Mouse (Mus musculus) erythroid progenitor cell, adult 5-6 weeks (primary cell): ENCODE results near the gene Szrd1. TPM values are rescaled to one million over a fixed set of nuclear protein-coding genes. Genes with fewer than 3 reads are reported as not detected.
"Not testable (repeated sequence)": the region's sequence is repeated elsewhere in the genome, so short reads cannot be mapped to it uniquely, and the experiment has no call there.

Experiments used
- ATAC-seq: replicated peaks from 2 replicates; pipeline ENCODE4 v1.8.0; 2016; ENCODE audit warnings: moderate number of reproducible peaks, mild to moderate bottlenecking, moderate TSS enrichment, inconsistent platforms; ENCODE audit not compliant: poor library complexity, low FRiP score, severe bottlenecking
- total RNA-seq, 2 experiments: library from RNA; stranded (forward) in 1 of 2; stranded (reverse) in 1 of 2; fragments of 150-400 nt in 1 of 2; fragments of 186-747, 209-891 nt in 1 of 2; gene quantifications; 2 replicates each; pipeline versions ENCODE4 v1.2.3 to v1.2.4; 2015 to 2017; ENCODE audit warnings: low replicate concordance in 2 of 2

Gene Szrd1
- total RNA-seq, 2 experiments from 2014 or later = 19.3 to 20.2 TPM

DNA sequence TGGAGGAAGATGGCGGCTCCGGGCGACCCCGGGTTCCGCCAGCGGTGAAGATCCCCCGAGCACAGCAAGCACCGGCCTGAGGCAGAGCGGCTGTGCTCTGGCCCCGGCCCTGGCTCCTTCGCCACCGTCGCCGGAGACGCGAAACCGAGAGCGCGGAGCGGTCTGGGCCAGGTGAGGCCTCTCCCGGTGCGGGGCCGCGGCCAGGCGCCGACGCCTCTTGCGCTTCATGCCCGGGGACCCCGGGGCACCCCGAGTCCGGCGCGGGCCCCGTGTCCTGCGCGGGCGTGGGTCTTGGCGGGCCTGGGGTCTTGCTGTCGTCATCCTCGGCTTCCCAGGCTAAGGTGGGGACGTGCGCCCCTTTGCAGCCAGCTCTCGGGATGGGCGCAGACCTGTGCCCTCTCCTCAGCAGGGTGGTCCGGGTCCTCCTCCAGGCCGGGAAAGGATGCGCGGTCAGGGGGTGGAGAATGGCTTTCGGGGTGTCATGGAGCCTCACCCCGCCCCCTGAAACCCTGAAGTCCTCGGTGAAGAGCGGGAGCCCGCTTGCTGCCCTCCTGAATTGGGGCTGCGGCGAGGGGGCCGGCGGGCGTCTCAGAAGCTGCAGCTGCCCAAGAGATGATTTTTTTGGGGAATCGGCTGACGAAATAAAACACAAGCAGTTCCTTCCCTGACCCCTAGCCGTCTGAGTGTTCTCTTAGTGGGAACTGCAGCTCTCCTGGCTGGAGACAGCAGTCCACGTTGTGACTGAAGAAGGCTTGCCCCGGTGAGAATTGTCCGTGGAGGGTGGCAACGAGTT lies 8.6 kb upstream of the Szrd1 start:
- ATAC-seq = peak; percentile 74

DNA sequence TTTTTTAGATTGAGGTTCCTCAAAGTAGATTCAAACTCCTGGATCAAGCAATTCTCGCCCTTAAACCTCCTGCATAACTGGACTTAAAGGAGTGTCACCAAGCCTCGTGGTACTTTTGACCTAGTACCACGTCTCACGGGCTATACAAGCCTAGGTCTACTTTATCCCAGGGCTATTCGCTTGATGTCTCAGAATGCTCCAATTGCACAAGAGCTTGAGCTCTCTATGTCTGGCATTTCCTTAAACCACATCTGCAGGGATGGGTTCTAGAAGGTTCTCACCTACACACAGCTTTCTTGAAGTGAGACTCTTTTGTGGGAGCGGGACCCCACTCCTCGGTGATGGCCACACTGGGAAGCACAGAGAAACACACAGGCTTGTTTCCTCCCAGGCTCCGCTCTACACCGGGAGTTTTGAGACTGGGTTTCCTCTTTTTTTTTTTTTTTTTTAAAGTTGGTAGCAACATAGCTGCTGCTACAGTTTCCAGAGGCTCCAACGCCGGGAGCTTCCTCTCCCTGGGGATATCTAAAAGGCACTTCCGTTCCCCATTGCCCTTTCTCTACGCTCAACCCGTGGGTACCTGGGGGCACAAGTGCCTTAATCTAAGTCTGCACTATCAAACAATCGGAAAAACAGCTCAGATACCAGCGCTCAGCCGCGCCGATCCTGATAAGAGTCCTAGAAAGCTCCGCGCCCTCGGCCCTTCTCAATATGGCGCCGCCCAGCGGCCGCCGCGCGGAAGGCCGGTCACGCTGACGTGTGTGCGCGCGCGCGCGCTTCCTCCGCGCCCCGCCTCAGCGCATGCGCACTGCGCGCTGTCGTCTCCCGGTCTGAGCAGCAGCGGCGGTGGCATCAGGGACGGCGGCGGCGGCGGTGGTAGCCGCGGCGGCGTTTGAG lies 7.8 kb upstream of the Szrd1 start, which contains the start of gene Fbxo42:
Fbxo42 (plus strand) TSS at position 802 of the 897 bp plus-strand sequence.
- peak; percentile 85 for ATAC-seq

DNA sequence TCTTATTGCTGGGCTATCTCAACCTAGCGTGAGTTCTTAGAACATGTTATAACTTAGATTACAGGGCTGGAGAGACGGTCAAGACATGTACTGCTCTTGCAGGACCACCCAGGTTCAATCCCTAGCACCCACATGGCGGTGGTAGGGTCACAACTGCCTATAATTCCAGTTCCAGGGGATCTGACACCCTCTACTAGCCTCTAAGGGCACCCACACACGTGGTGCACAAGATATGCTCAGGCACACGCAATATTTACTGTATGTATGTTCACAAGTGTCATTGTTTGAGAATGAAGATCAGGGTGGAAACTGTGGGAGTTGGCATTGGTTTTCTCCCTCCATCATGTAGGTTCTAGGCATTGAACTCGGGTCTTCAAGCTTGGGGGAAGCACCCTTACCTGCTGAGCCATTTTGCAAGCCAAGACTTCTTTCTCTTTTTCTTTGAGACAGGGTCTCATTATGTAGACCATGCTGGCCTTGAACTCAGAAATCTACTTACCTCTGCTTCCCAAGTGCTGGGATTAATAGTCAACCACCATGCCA lies 7.0 kb upstream of the Szrd1 start:
- no peak for ATAC-seq

DNA sequence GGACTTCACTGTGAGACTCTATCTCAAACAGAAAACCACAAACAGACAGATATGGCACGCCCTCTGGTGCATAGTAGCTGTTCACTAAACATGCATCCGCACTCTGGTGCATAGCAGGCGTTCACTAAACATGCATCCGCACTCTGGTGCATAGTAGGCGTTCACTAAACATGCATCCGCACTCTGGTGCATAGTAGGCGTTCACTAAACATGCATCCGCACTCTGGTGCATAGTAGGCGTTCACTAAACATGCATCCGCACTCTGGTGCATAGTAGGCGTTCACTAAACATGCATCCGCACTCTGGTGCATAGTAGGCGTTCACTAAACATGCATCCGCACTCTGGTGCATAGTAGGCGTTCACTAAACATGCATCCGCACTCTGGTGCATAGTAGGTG lies 5.5 kb upstream of the Szrd1 start:
- not testable (repeated sequence) for ATAC-seq

DNA sequence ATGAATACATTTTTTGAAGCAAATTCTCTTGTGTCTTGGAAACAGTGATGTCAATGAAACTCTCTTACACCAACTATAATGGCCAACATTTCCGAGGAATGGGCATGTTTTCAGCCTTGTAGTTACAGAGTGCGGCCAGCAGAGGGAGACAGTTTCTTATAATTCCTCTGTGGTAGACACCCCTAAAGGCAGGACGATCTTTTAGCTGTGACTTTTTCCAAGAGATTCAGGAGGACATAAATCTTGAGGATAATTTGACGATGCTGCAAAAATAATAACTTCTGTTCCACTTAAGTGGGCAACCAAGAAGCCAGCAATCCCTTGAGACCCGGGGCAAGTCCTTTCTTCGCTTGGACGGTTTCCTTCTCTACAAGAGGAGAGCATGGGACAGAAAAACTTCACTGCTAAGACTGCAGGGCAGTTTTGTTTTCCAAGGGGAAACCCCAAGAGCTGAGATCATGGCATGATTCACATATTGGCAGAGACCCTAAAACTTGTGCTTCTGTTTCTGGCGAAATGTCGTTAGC lies 2.8 kb upstream of the Szrd1 start:
- ATAC-seq = 0 out of 2 replicates have a peak, but pooled peaks have one; percentile 26

DNA sequence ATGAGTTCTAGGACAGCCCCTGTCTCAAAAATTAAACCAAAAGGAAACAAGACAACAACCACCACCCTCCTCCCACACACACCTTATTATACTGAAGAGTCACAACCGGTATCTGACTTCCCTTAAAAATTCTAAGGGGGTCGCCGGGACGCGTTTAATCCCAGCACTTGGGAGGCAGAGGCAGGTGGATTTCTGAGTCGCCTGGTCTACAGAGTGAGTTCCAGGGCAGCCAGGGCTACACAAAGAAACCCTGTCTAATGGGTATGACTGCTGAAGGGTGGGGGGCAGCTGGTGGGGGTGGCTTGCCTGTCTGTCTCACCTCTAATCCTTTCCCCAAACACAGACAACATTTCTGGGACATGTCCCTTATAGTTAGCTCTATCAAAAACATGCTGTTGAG lies 1.4 kb upstream of the Szrd1 start:
- no peak for ATAC-seq

DNA sequence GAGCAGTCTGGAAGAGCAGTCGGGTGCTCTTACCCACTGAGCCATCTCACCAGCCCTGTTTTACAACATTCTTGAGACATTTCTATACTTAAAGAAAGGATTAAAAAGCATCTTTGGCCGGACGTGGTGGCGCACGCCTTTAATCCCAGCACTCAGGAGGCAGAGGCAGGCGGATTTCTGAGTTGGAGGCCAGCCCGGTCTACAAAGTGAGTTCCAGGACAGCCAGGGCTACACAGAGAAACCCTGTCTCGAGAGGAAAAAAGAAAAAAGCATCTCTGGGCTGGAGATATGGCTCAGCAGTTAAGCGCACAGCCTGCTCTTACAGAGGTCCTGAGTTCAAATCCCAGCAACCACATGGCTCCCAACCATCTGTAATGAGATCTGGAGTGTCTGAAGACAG lies 779 bp upstream of the Szrd1 start:
- not testable (repeated sequence) for ATAC-seq

DNA sequence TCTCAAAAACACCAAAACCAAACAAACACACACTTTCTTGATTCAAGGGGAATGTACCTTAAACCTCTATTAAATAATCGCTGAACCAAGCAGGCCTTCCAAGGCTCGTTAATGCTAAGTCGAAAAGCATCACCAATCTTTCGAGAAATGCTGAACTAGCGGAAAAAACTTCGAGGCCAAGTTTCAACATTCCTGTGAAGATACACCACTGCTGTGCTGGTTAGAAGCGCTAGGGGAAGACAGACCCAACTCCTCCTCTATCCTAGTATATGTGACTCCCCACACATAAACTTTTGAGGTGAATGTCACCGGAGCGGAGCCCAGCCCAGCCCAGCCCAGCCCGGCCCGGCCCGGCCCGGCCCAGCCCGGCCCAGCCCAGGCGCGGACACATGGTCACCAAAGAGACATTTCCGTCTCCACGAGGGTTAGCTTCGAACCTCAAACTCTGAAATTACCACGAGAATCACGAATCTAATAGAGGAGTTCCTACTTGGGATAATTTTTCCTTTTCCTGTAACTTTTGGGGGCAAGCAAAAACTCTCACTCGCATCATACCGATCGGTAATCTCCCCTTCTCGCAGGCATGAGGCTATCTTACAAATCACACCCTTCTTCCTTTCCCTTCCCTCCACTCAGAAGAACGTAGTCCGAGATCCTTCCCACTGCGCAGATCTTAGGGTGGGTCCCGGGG lies 1.0 kb downstream of the Szrd1 start:
- peak; percentile 26; the same call in 1 of the 2 replicates for ATAC-seq

DNA sequence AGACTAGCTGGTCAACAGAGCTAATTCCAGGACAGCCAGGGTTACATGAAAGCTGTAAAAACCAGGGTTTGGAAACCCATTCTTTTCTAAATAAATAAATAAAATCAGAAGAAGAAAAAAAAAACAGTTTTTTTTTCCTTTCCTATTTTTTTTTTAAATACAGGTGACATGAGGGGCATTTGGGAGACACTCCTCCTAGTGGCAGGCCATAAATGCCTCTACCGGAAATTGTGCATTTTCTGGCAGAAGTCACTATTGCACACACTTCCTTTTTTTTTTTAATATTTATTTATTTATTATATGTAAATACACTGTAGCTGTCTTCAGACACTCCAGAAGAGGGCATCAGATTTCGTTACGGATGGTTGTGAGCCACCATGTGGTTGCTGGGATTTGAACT lies 1.8 kb downstream of the Szrd1 start:
- not testable (repeated sequence) for ATAC-seq

DNA sequence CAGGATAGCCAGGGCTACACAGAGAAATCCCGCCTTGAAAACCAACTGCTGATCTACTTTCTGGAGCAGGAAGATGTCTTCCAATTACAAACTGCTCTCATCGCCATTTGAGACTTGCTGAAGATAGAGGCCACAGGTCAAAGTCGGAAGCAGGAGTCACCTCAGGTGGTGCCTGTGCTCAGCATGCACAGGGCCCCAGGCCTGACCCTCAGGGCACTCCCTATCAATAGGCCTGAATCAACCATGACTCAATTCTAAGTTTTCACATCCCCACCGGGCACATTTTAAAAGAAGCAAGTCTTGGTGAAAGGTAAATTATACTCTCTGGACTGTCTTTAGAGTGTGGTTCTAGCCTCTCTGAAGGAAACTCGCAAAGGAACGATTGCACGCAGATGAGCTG lies 3.4 kb downstream of the Szrd1 start:
- ATAC-seq = no peak

DNA sequence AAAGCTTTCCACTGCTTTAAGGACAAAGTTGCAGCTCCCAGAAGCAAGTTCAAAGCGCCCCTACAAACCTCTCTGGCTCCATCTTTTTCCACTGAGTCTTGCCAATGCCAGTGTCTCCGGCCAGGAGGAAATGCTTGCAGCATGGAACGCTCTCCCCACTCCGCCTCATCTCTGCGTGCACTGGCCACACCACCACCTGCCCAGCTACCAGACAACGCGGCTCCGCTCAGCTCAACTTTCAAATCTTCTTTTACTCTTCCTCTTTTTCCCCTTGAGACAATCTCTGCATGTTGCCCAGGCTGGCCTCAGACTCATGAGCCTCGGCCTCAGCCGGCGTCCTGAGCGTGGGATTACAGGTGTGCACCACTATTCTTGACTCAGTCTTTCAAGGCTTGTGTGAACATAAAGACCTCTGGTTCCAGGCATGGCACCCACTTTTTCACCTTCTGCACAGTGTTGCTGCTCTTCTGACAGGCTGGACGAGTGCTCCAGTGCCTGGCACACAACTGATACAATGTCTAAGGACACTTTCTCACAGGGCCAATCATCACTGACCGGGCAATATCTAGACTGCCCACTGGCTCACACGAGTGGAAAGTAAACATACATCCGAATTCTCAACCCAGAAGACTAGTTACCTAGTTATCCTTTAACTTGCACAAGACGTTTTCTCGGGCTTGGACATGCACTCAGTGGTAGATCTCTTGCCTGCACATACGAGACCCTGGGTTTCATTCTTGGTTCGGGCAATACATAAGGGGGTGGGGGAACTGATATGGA lies 4.6 kb downstream of the Szrd1 start:
- ATAC-seq = no peak

DNA sequence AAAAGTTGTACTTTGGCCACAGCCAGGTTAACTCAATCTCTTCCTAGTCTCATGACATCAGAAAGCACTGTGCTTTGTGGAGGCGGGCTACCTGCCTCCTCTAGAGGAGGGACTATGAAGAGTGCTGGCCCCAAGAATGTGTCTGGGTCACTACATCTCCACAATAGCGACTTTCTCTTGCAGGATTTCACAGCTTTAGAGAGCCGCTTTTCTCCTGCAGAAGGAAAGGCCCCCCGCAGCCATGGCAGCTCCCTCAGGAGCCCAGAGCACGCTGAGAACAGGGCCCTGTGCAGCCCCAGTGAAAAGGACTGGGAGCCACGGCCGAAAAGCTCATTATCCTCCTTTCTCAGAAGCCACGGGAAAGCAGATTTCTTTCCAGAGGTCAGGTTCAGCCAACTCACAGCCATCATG lies 5.5 kb downstream of the Szrd1 start:
- no peak for ATAC-seq

DNA sequence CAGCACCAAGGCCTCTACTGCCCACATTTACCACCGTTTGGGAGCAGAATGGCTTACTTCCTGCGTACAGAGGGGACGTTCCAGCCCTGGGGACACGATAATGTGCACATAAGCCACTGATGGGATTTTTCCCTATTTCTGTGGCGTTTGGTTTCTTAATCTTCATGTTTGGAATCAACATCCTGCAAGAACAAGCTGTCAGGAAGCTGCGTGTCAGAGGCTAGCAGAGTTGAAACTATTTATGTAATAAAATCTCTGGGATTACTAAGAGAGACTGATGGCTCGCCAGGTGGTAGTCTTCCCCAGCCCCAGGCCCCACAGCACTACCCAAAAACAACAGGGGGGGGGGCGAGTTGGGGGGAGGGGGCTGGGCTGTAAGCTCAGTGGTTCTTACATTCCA lies 6.3 kb downstream of the Szrd1 start:
- ATAC-seq = no peak

DNA sequence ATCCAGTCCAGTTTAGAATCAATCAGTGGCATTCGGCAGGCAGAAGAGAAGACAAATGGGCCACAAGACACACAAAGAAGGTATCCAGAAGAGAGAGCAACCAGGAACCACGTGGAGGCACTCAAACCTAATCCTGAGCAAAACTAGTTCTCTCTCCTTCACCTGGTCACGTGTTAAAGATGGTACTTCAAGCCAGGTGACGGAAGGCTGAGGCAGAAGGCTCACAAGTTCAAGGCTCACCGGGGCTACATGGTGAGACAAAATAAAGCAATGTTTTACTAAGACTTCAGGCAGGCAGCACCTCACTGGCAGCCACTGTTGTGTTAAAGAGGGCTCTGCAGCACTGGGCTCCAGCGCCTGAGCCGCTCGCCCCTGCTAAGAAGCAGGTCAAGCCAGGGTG lies 7.4 kb downstream of the Szrd1 start:
- ATAC-seq = no peak

DNA sequence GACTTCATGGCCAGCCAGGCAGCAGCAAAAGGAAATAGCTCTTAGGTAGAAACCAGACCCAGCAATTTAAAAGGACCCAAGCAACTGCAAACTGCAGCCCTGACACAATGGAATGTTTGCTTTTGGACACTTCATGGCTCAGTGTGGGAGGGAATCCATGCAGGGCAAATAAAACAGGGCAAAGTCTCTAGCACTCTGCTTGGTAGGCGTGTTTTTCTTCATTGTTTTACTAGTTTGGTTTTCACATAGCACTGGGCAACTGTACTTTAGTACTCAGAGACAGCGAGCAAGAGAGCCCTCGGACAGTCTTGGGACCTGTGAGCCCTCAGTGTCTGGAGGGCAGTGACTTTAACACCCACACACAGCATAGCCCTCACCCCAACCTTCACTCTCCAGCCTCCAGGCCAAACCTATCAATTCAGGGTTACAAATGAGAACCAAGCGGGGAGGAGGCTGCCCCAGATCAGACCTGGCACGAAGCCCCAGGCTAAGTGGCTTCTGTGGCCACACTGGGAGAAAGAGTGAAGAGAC lies 8.0 kb downstream of the Szrd1 start:
- ATAC-seq = no peak

DNA sequence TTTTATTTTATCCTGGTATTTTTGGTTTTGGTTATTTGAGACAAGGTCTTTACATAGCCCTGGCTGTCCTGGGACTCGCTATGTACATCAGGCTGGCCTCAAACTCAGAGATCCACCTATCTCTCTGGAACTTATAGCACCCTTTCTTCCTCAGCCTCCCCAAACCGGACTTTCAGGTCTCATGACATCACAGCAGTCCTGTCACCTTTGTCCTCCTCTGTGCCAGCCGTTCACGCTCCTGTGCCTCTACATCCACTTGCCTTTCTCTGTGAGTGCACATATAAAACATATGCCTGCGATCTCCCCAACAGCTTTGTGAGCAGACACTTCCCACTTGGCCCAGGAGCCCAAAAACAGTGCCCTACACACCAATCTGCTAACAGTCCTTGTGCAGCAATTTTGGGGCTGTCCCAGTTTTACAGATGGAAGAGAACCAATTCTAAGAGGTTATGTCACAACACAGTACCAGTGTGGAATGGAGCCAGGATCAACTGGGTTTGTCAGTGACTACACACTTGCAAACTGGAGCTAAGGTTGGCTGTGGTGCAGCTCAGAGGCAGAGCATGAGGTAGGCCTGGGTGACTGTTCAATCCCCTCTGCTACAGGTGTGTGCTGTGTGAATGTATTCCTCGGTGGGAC lies 8.8 kb downstream of the Szrd1 start:
- no peak for ATAC-seq

DNA sequence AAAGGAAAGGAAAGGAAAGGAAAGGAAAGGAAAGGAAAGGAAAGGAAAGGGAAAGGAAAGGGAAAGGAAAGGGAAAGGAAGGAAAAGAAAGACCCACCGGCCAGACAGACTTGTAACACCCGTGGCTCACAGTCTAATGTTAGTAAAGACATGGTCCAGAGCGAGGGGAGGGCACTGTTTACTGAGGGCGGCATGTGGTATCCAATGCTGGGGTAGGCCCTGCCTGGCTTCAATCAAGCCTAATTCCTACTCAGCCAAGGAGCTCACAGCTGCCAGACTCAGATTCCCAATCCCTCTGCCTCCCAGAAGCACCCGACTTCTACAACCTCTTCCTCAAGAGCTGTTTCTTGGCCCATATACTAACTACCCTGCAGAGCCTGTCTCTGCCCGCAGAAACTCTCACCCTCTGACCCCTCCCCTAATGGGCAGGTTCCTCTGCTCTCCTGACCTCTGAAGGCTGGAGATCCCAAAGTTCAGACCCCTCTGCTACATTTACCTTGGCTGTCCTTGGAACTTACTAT lies 10.3 kb downstream of the Szrd1 start:
- ATAC-seq = no peak

DNA sequence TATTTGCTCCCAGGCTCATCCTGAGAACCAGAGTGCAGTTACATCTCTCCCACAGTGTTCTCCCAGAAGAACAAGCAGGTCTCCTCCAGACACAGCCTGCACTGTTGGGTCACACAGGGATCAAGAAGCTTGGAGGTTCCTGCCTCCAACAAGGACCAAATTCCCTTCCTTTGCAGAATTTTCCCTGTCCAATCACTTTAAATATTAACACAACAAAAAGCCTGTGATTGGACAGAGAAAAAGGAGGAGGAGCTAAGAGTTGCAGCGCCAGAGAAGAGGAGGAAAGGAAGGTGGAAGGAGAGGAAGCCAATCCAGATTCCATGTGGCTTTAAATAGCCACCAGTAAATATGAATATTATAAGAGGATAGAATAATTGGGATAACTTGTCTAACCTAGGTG lies 16.5 kb downstream of the Szrd1 start:
- no peak for ATAC-seq
